Mouse (Mus musculus): ENCODE results near the gene Xylb. TPM values are rescaled to one million over a fixed set of nuclear protein-coding genes. Genes with fewer than 3 reads are reported as not detected.

Xylb gene
- polyA plus RNA-seq (2014; fragmentation: Nextera tagmentation; extraction: Ambion mirVana): 4.6 and 5.4 TPM in 2 replicates

GRCm38 (mm10) chr9:119357331-119358057 lies at the start of gene Xylb:
Gene Xylb, plus strand, starts transcription at chr9:119357381.
- no peak within 1 kb of the TSS for H3K27ac ChIP-seq (ENCODE audit: low read depth, low read length)
- peak within 1 kb of the TSS; percentile 56 for H3K9ac ChIP-seq (ENCODE audit: low read depth, low read length)
- ATAC-seq (ENCODE audit: low FRiP score) (peak; percentile 89), DNase-seq (ENCODE audit: low spot score) (peak; percentile 94)
- WGBS: 6% methylated on average over 62 of the region's 65 CpGs
- no peaks in the 10 kb centered on the region for H3K9me3 ChIP-seq (ENCODE audit: control insufficient read depth, low read length)
- peak within 1 kb of the TSS; percentile 39 for H3K4me3 ChIP-seq (ENCODE audit: low read depth, low read length)
- no peaks in the 10 kb centered on the region for H3K4me1 ChIP-seq (replicated peaks; ENCODE audit: control insufficient read depth, insufficient read depth, low read length)
- no peaks in the 10 kb centered on the region for H3K36me3 ChIP-seq (ENCODE audit: control insufficient read depth, insufficient read depth, low read length)
- H3K27me3 ChIP-seq (ENCODE audit: control insufficient read depth, insufficient read depth, low read length): no peaks in the 10 kb centered on the region
- peak within 1 kb of the TSS; percentile 67 for H3K4me2 ChIP-seq (replicated peaks; ENCODE audit: low read depth, low read length)

GRCm38 (mm10) chr9:119309067-119309466 lies 48.1 kb upstream of the Xylb start:
- no peak overlapping the region for H3K27ac ChIP-seq (ENCODE audit: low read depth, low read length)
- DNase-seq (ENCODE audit: low spot score) (no peak), ATAC-seq (ENCODE audit: low FRiP score) (no peak)
- no peaks in the 10 kb centered on the region for H3K36me3 ChIP-seq (ENCODE audit: control insufficient read depth, insufficient read depth, low read length)
- no peaks in the 10 kb centered on the region for H3K4me1 ChIP-seq (replicated peaks; ENCODE audit: control insufficient read depth, insufficient read depth, low read length)
- no peak overlapping the region for H3K4me3 ChIP-seq (ENCODE audit: low read depth, low read length)
- H3K9me3 ChIP-seq (ENCODE audit: control insufficient read depth, low read length): no peaks in the 10 kb centered on the region
- H3K27me3 ChIP-seq (ENCODE audit: control insufficient read depth, insufficient read depth, low read length): no peaks in the 10 kb centered on the region
- 92% methylated on average over 1 of the region's 1 CpGs for WGBS
- no peak overlapping the region for H3K4me2 ChIP-seq (replicated peaks; ENCODE audit: low read depth, low read length)
- no peak overlapping the region for H3K9ac ChIP-seq (ENCODE audit: low read depth, low read length)

GRCm38 (mm10) chr9:119313096-119313495 lies 44.1 kb upstream of the Xylb start:
- no peak overlapping the region for H3K4me2 ChIP-seq (replicated peaks; ENCODE audit: low read depth, low read length)
- no peak overlapping the region for H3K9ac ChIP-seq (ENCODE audit: low read depth, low read length)
- ATAC-seq (ENCODE audit: low FRiP score): no peak
- no peak overlapping the region for H3K4me3 ChIP-seq (ENCODE audit: low read depth, low read length)
- H3K27me3 ChIP-seq (ENCODE audit: control insufficient read depth, insufficient read depth, low read length): no peaks in the 10 kb centered on the region
- WGBS: 90% methylated on average over 10 of the region's 10 CpGs
- no peaks in the 10 kb centered on the region for H3K4me1 ChIP-seq (replicated peaks; ENCODE audit: control insufficient read depth, insufficient read depth, low read length)
- H3K9me3 ChIP-seq (ENCODE audit: control insufficient read depth, low read length): no peaks in the 10 kb centered on the region
- DNase-seq (ENCODE audit: low spot score): no peak
- no peaks in the 10 kb centered on the region for H3K36me3 ChIP-seq (ENCODE audit: control insufficient read depth, insufficient read depth, low read length)
- H3K27ac ChIP-seq (ENCODE audit: low read depth, low read length): no peak overlapping the region

- ATAC-seq (ENCODE audit: low FRiP score): no peak
- Histone ChIP-seq H3K4me1 (replicated peaks; ENCODE audit: control insufficient read depth, insufficient read depth, low read length) (no peaks in the 10 kb centered on the region; the same call in 1 of the 2 replicates), H3K36me3 (ENCODE audit: control insufficient read depth, insufficient read depth, low read length) (no peaks in the 10 kb centered on the region), H3K27me3 (ENCODE audit: control insufficient read depth, insufficient read depth, low read length) (no peaks in the 10 kb centered on the region), H3K4me3 (ENCODE audit: low read depth, low read length) (no peak overlapping the region), H3K4me2 (replicated peaks; ENCODE audit: low read depth, low read length) (no peak overlapping the region), H3K27ac (ENCODE audit: low read depth, low read length) (no peak overlapping the region), H3K9ac (ENCODE audit: low read depth, low read length) (no peak overlapping the region), H3K9me3 (ENCODE audit: control insufficient read depth, low read length) (no peaks in the 10 kb centered on the region)
- WGBS: 96% methylated on average over 1 of the region's 1 CpGs
- DNase-seq (ENCODE audit: low spot score): no peak
These were observed 38.3 kb upstream of the Xylb start for GRCm38 (mm10) chr9:119318891-119319290.

GRCm38 (mm10) chr9:119320446-119320845 lies 36.7 kb upstream of the Xylb start:
- ATAC-seq (ENCODE audit: low FRiP score) (no peak), DNase-seq (ENCODE audit: low spot score) (no peak)
- no peak overlapping the region for H3K9ac ChIP-seq (ENCODE audit: low read depth, low read length)
- H3K4me1 ChIP-seq (replicated peaks; ENCODE audit: control insufficient read depth, insufficient read depth, low read length): no peaks in the 10 kb centered on the region; the same call in 1 of the 2 replicates
- no peak overlapping the region for H3K4me2 ChIP-seq (replicated peaks; ENCODE audit: low read depth, low read length)
- no peaks in the 10 kb centered on the region for H3K36me3 ChIP-seq (ENCODE audit: control insufficient read depth, insufficient read depth, low read length)
- H3K9me3 ChIP-seq (ENCODE audit: control insufficient read depth, low read length): no peaks in the 10 kb centered on the region
- 86% methylated on average over 7 of the region's 7 CpGs for WGBS
- H3K4me3 ChIP-seq (ENCODE audit: low read depth, low read length): peak overlapping the region; percentile 93; the same call in 1 of the 2 replicates
- no peak overlapping the region for H3K27ac ChIP-seq (ENCODE audit: low read depth, low read length)
- no peaks in the 10 kb centered on the region for H3K27me3 ChIP-seq (ENCODE audit: control insufficient read depth, insufficient read depth, low read length)

GRCm38 (mm10) chr9:119320946-119321345 lies 36.2 kb upstream of the Xylb start:
- Histone ChIP-seq H3K27ac (ENCODE audit: low read depth, low read length) (no peak overlapping the region), H3K9ac (ENCODE audit: low read depth, low read length) (peak overlapping the region; percentile 87), H3K4me3 (ENCODE audit: low read depth, low read length) (peak overlapping the region; percentile 93), H3K36me3 (ENCODE audit: control insufficient read depth, insufficient read depth, low read length) (no peaks in the 10 kb centered on the region), H3K4me1 (replicated peaks; ENCODE audit: control insufficient read depth, insufficient read depth, low read length) (no peaks in the 10 kb centered on the region; the same call in 1 of the 2 replicates), H3K9me3 (ENCODE audit: control insufficient read depth, low read length) (no peaks in the 10 kb centered on the region), H3K27me3 (ENCODE audit: control insufficient read depth, insufficient read depth, low read length) (no peaks in the 10 kb centered on the region), H3K4me2 (replicated peaks; ENCODE audit: low read depth, low read length) (peak overlapping the region; percentile 96)
- WGBS: 13% methylated on average over 7 of the region's 7 CpGs
- ATAC-seq (ENCODE audit: low FRiP score) (no peak), DNase-seq (ENCODE audit: low spot score) (peak; percentile 14)

- peak overlapping the region; percentile 93 for H3K4me3 ChIP-seq (ENCODE audit: low read depth, low read length)
These were observed 35.6 kb upstream of the Xylb start for GRCm38 (mm10) chr9:119321392-119322229.

GRCm38 (mm10) chr9:119322289-119323259 lies 34.6 kb upstream of the Xylb start, which contains the start of gene Oxsr1:
Gene Oxsr1, minus strand, starts transcription at chr9:119322427.
- Histone ChIP-seq H3K4me1 (replicated peaks; ENCODE audit: control insufficient read depth, insufficient read depth, low read length) (no peaks in the 10 kb centered on the region; the same call in 1 of the 2 replicates), H3K9me3 (ENCODE audit: control insufficient read depth, low read length) (no peaks in the 10 kb centered on the region), H3K4me3 (ENCODE audit: low read depth, low read length) (peak within 1 kb of the TSS; percentile 93), H3K4me2 (replicated peaks; ENCODE audit: low read depth, low read length) (peak within 1 kb of the TSS; percentile 96), H3K36me3 (ENCODE audit: control insufficient read depth, insufficient read depth, low read length) (no peaks in the 10 kb centered on the region), H3K27ac (ENCODE audit: low read depth, low read length) (peak within 1 kb of the TSS; percentile 76), H3K9ac (ENCODE audit: low read depth, low read length) (peak within 1 kb of the TSS; percentile 87), H3K27me3 (ENCODE audit: control insufficient read depth, insufficient read depth, low read length) (no peaks in the 10 kb centered on the region)
- peak; percentile 96 for DNase-seq (ENCODE audit: low spot score)
- WGBS: under 1% methylated on average over 75 of the region's 76 CpGs
- ATAC-seq (ENCODE audit: low FRiP score): peak; percentile 98

More at GRCm38 (mm10) chr9:119321392-119322229, 35.6 kb upstream of the Xylb start:
- ATAC-seq (ENCODE audit: low FRiP score) (peak; percentile 48), DNase-seq (ENCODE audit: low spot score) (no peak)
- no peaks in the 10 kb centered on the region for H3K36me3 ChIP-seq (ENCODE audit: control insufficient read depth, insufficient read depth, low read length)
- under 1% methylated on average over 58 of the region's 59 CpGs for WGBS
- no peaks in the 10 kb centered on the region for H3K27me3 ChIP-seq (ENCODE audit: control insufficient read depth, insufficient read depth, low read length)
- peak overlapping the region; percentile 76 for H3K27ac ChIP-seq (ENCODE audit: low read depth, low read length)
- H3K9ac ChIP-seq (ENCODE audit: low read depth, low read length): peak overlapping the region; percentile 87
- peak overlapping the region; percentile 96 for H3K4me2 ChIP-seq (replicated peaks; ENCODE audit: low read depth, low read length)
- H3K4me1 ChIP-seq (replicated peaks; ENCODE audit: control insufficient read depth, insufficient read depth, low read length): no peaks in the 10 kb centered on the region; the same call in 1 of the 2 replicates
- H3K9me3 ChIP-seq (ENCODE audit: control insufficient read depth, low read length): no peaks in the 10 kb centered on the region

Measured in hindbrain, embryonic 11.5 days (tissue).